Mouse (Mus musculus) C2C12 (cell line): Measurements from ENCODE around the gene Lztr1.

Experiments
- CTCF ChIP-seq: IDR thresholded peaks from one replicate; pipeline ENCODE4 v1.5.1; 2011; ENCODE audit not compliant: control insufficient read depth, insufficient read depth, insufficient read length
- MYOD1 ChIP-seq: IDR thresholded peaks from one replicate; pipeline ENCODE4 v1.6.1; 2011; ENCODE audit warnings: low read depth; ENCODE audit not compliant: control insufficient read depth, insufficient read length

DNA sequence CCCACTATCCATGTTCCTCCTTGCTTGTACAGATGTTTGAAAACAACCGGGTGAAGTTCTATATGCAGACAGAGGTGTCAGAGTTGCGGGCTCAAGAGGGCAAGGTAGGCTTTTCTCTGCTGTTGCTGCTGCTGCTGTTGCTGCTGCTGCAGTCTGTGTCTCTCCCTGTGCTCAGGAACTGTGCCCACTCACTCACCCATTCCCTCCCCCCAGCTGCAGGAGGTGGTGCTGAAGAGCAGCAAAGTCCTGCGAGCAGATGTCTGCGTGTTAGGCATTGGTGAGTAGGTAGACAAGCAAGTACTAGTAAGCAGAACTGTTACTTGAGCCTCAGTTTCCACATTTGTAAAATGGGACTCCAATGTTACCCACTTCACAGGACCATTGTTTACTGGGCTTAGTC, 5.8 kb upstream of the Lztr1 start:
- TF ChIP-seq CTCF (no peak), MYOD1 (no peak)
